Mouse (Mus musculus) heart, embryonic 10.5 days (tissue): Measurements from ENCODE around the gene Prf1. TPM values are rescaled to one million over a fixed set of nuclear protein-coding genes. Genes with fewer than 3 reads are reported as not detected.
A peak's percentile ranks its signal among the peaks of the same experiment; 100 is the strongest.

Experiments
- DNase-seq: peaks from one replicate; pipeline ENCODE4 v3.0.0-alpha.2; 2017; ENCODE audit warnings: low spot score
- H3K27ac ChIP-seq: fragments of 300-500 bp; sonication (generic); 2 replicates; pipeline ENCODE4 v1.5.1; 2016; ENCODE audit warnings: mild to moderate bottlenecking
- H3K27me3 ChIP-seq: fragments of 300-500 bp; sonication (generic); 2 replicates; pipeline ENCODE4 v1.6.1; 2016; ENCODE audit warnings: mild to moderate bottlenecking; ENCODE audit not compliant: poor library complexity, insufficient read depth, severe bottlenecking
- H3K36me3 ChIP-seq: fragments of 300-500 bp; sonication (generic); 2 replicates; pipeline ENCODE4 v1.6.1; 2016; ENCODE audit warnings: mild to moderate bottlenecking, moderate library complexity
- H3K4me1 ChIP-seq: fragments of 300-500 bp; sonication (generic); 2 replicates; pipeline ENCODE4 v1.6.1; 2016; ENCODE audit warnings: mild to moderate bottlenecking
- H3K4me3 ChIP-seq: fragments of 300-500 bp; sonication (generic); 2 replicates; pipeline ENCODE4 v1.5.1; 2016; ENCODE audit warnings: mild to moderate bottlenecking, moderate library complexity
- H3K9me3 ChIP-seq: fragments of 300-500 bp; sonication (generic); 2 replicates; pipeline ENCODE4 v1.6.1; 2016; ENCODE audit warnings: mild to moderate bottlenecking, moderate library complexity
- WGBS: fragments of 180-500 bp; shearing (Covaris S2); methylation state at CpG from one replicate; pipeline ENCODE4 v1.1.7; 2016; 5-methylcytosine and 5-hydroxymethylcytosine counted together
- polyA plus RNA-seq: library from polyadenylated mRNA; unstranded; fragments of >200 nt; fragmentation: Nextera tagmentation; extraction: Ambion mirVana; gene quantifications from 2 replicates; pipeline ENCODE4 v1.2.1, GENCODE M21; 2016

Prf1 gene
- polyA plus RNA-seq, 1 experiment from 2014 or later, result not detected

GRCm38 (mm10) chr10:61273081-61273843, 24.4 kb upstream of the Prf1 start, which contains the start of gene Adamts14:
Gene Adamts14 (minus strand): TSS chr10:61273438.
- H3K27me3 ChIP-seq, result peaks cover 18% of the 10 kb centered on the region
- WGBS, result under 1% methylated on average over 57 of the region's 75 CpGs
- peaks cover 39% of the 10 kb centered on the region for H3K4me1 ChIP-seq
- peak within 1 kb of the TSS; percentile 75 for H3K4me3 ChIP-seq
- peak within 1 kb of the TSS; percentile 87 for H3K27ac ChIP-seq
- peak; percentile 77 for DNase-seq
- H3K9me3 ChIP-seq, result no peaks in the 10 kb centered on the region
- H3K36me3 ChIP-seq, result no peaks in the 10 kb centered on the region

GRCm38 (mm10) chr10:61273844-61274215, 23.8 kb upstream of the Prf1 start:
- WGBS, result 55% methylated on average over 7 of the region's 7 CpGs

GRCm38 (mm10) chr10:61274532-61274931, 23.1 kb upstream of the Prf1 start:
- Histone ChIP-seq H3K4me3 (no peak overlapping the region), H3K4me1 (peaks cover 37% of the 10 kb centered on the region), H3K36me3 (no peaks in the 10 kb centered on the region), H3K27me3 (peaks cover 18% of the 10 kb centered on the region), H3K9me3 (no peaks in the 10 kb centered on the region), H3K27ac (no peak overlapping the region)
- 57% methylated on average over 2 of the region's 2 CpGs for WGBS
- no peak for DNase-seq

More at GRCm38 (mm10) chr10:61273844-61274215, 23.8 kb upstream of the Prf1 start:
- Histone ChIP-seq H3K36me3 (no peaks in the 10 kb centered on the region), H3K4me1 (peaks cover 39% of the 10 kb centered on the region), H3K27me3 (peaks cover 18% of the 10 kb centered on the region), H3K27ac (peak overlapping the region; percentile 87; the same call in 1 of the 2 replicates), H3K4me3 (peak overlapping the region; percentile 75), H3K9me3 (no peaks in the 10 kb centered on the region)
- no peak for DNase-seq

- H3K27ac ChIP-seq, result peak overlapping the region; percentile 70; the same call in 1 of the 2 replicates
- WGBS, result under 1% methylated on average over 5 of the region's 5 CpGs
- peak overlapping the region; percentile 29; the same call in 1 of the 2 replicates for H3K4me3 ChIP-seq
- H3K9me3 ChIP-seq, result no peaks in the 10 kb centered on the region
- H3K4me1 ChIP-seq, result peaks cover 36% of the 10 kb centered on the region
- DNase-seq, result no peak
- H3K27me3 ChIP-seq, result peaks cover 18% of the 10 kb centered on the region
- no peaks in the 10 kb centered on the region for H3K36me3 ChIP-seq
Measured at GRCm38 (mm10) chr10:61275669-61276110, 21.9 kb upstream of the Prf1 start.

GRCm38 (mm10) chr10:61277051-61277450, 20.6 kb upstream of the Prf1 start:
- H3K36me3 ChIP-seq, result no peaks in the 10 kb centered on the region
- 84% methylated on average over 6 of the region's 6 CpGs for WGBS
- H3K27ac ChIP-seq, result no peak overlapping the region
- H3K4me1 ChIP-seq, result peaks cover 31% of the 10 kb centered on the region
- H3K9me3 ChIP-seq, result no peaks in the 10 kb centered on the region
- peaks cover 18% of the 10 kb centered on the region for H3K27me3 ChIP-seq
- H3K4me3 ChIP-seq, result no peak overlapping the region
- DNase-seq, result no peak

GRCm38 (mm10) chr10:61277918-61278674, 19.5 kb upstream of the Prf1 start:
- no peak for DNase-seq
- H3K9me3 ChIP-seq, result no peaks in the 10 kb centered on the region
- H3K4me3 ChIP-seq, result no peak overlapping the region
- H3K36me3 ChIP-seq, result no peaks in the 10 kb centered on the region
- peaks cover 21% of the 10 kb centered on the region for H3K4me1 ChIP-seq
- 76% methylated on average over 14 of the region's 14 CpGs for WGBS
- peaks cover 18% of the 10 kb centered on the region for H3K27me3 ChIP-seq
- H3K27ac ChIP-seq, result no peak overlapping the region

GRCm38 (mm10) chr10:61281115-61281514, 16.5 kb upstream of the Prf1 start:
- Histone ChIP-seq H3K4me3 (no peak overlapping the region), H3K27me3 (no peaks in the 10 kb centered on the region), H3K4me1 (no peaks in the 10 kb centered on the region; the same call in 1 of the 2 replicates), H3K27ac (no peak overlapping the region), H3K36me3 (no peaks in the 10 kb centered on the region), H3K9me3 (no peaks in the 10 kb centered on the region)
- WGBS, result 76% methylated on average over 5 of the region's 5 CpGs
- no peak for DNase-seq

- 89% methylated on average over 4 of the region's 4 CpGs for WGBS
- Histone ChIP-seq H3K9me3 (no peaks in the 10 kb centered on the region), H3K4me3 (no peak overlapping the region), H3K36me3 (no peaks in the 10 kb centered on the region), H3K27me3 (no peaks in the 10 kb centered on the region), H3K27ac (no peak overlapping the region), H3K4me1 (peaks cover 7% of the 10 kb centered on the region; the same call in 1 of the 2 replicates)
- no peak for DNase-seq
Measured at GRCm38 (mm10) chr10:61284309-61284708, 13.3 kb upstream of the Prf1 start.

GRCm38 (mm10) chr10:61285271-61285670, 12.4 kb upstream of the Prf1 start:
- Histone ChIP-seq H3K4me1 (peaks cover 8% of the 10 kb centered on the region), H3K9me3 (no peaks in the 10 kb centered on the region), H3K27me3 (no peaks in the 10 kb centered on the region), H3K4me3 (no peak overlapping the region), H3K27ac (no peak overlapping the region), H3K36me3 (no peaks in the 10 kb centered on the region)
- DNase-seq, result no peak
- WGBS, result 76% methylated on average over 11 of the region's 11 CpGs

- DNase-seq, result no peak
- H3K9me3 ChIP-seq, result no peaks in the 10 kb centered on the region
- no peak overlapping the region for H3K4me3 ChIP-seq
- no peaks in the 10 kb centered on the region for H3K36me3 ChIP-seq
- 0 out of 2 replicates have a peak overlapping the region, but pooled peaks have one; percentile 29 for H3K27ac ChIP-seq
- 71% methylated on average over 7 of the region's 7 CpGs for WGBS
- H3K27me3 ChIP-seq, result no peaks in the 10 kb centered on the region
- peaks cover 14% of the 10 kb centered on the region for H3K4me1 ChIP-seq
Measured at GRCm38 (mm10) chr10:61286246-61286645, 11.4 kb upstream of the Prf1 start.

- no peaks in the 10 kb centered on the region for H3K36me3 ChIP-seq
- WGBS, result 66% methylated on average over 2 of the region's 2 CpGs
- no peak for DNase-seq
- H3K4me3 ChIP-seq, result no peak overlapping the region
- H3K27ac ChIP-seq, result peak overlapping the region; percentile 75
- H3K4me1 ChIP-seq, result peaks cover 14% of the 10 kb centered on the region
- H3K27me3 ChIP-seq, result no peaks in the 10 kb centered on the region
- no peaks in the 10 kb centered on the region for H3K9me3 ChIP-seq
Measured at GRCm38 (mm10) chr10:61290016-61290415, 7.6 kb upstream of the Prf1 start.

GRCm38 (mm10) chr10:61290479-61290878, 7.2 kb upstream of the Prf1 start:
- H3K4me3 ChIP-seq, result no peak overlapping the region
- DNase-seq, result no peak
- 53% methylated on average over 2 of the region's 2 CpGs for WGBS
- H3K4me1 ChIP-seq, result peaks cover 14% of the 10 kb centered on the region
- H3K27me3 ChIP-seq, result no peaks in the 10 kb centered on the region
- peak overlapping the region; percentile 75 for H3K27ac ChIP-seq
- H3K36me3 ChIP-seq, result no peaks in the 10 kb centered on the region
- H3K9me3 ChIP-seq, result no peaks in the 10 kb centered on the region

- no peak for DNase-seq
- Histone ChIP-seq H3K4me3 (no peak overlapping the region), H3K27ac (no peak overlapping the region), H3K36me3 (no peaks in the 10 kb centered on the region), H3K4me1 (peaks cover 12% of the 10 kb centered on the region), H3K9me3 (no peaks in the 10 kb centered on the region), H3K27me3 (no peaks in the 10 kb centered on the region)
- 71% methylated on average over 8 of the region's 8 CpGs for WGBS
Measured at GRCm38 (mm10) chr10:61294242-61294641, 3.4 kb upstream of the Prf1 start.
